Mouse (Mus musculus): Measurements from ENCODE around the gene Wnk2. TPM values are rescaled to one million over a fixed set of nuclear protein-coding genes. Genes with fewer than 3 reads are reported as not detected.
A peak's percentile ranks its signal among the peaks of the same experiment; 100 is the strongest.

Gene Wnk2
- polyA plus RNA-seq, 1 experiment from 2014 or later: 2.1 TPM

- no peak overlapping the region for H3K27ac ChIP-seq
- no peak overlapping the region for H3K4me3 ChIP-seq
- no peak for ATAC-seq (ENCODE audit: low FRiP score, low read depth)
- no peaks in the 10 kb centered on the region for H3K36me3 ChIP-seq
- H3K9ac ChIP-seq: no peak overlapping the region
- H3K27me3 ChIP-seq: no peaks in the 10 kb centered on the region
- H3K4me2 ChIP-seq (replicated peaks): no peak overlapping the region
- no peaks in the 10 kb centered on the region for H3K9me3 ChIP-seq
- peaks cover 40% of the 10 kb centered on the region for H3K4me1 ChIP-seq
- 62% methylated on average over 4 of the region's 4 CpGs for WGBS
Measured at GRCm38 (mm10) chr13:49131342-49131855, 16.4 kb downstream of the Wnk2 start.

DNA sequence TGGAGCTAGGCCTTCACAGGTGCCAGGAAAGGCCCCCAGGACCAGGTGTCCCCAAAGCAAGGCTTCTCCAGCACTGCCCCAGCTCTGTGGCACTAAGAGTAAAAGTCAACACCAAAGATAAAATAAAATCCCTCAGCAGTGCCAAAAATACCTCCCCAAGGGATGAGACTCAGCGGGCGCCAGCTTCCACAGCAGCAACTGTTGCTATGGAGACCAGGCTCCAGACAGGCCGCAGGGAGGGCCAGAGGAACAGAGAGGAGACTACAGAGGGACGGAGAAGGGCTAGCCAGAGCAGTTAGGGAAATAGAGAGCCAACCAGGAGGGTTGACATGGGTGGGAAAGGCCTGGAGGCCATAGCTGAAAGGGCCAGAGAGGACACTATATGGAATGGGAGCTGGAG lies 18.0 kb downstream of the Wnk2 start:
- Histone ChIP-seq H3K9me3 (no peaks in the 10 kb centered on the region), H3K27me3 (no peaks in the 10 kb centered on the region), H3K9ac (no peak overlapping the region), H3K4me3 (no peak overlapping the region), H3K4me1 (peaks cover 40% of the 10 kb centered on the region), H3K27ac (no peak overlapping the region), H3K36me3 (no peaks in the 10 kb centered on the region), H3K4me2 (replicated peaks) (no peak overlapping the region)
- WGBS: 28% methylated on average over 4 of the region's 4 CpGs
- ATAC-seq (ENCODE audit: low FRiP score, low read depth): no peak

GRCm38 (mm10) chr13:49129154-49129553 lies 18.7 kb downstream of the Wnk2 start:
- no peak overlapping the region for H3K4me2 ChIP-seq (replicated peaks)
- no peak overlapping the region for H3K9ac ChIP-seq
- H3K27me3 ChIP-seq: no peaks in the 10 kb centered on the region
- H3K36me3 ChIP-seq: no peaks in the 10 kb centered on the region
- H3K27ac ChIP-seq: no peak overlapping the region
- H3K4me3 ChIP-seq: no peak overlapping the region
- no peaks in the 10 kb centered on the region for H3K9me3 ChIP-seq
- H3K4me1 ChIP-seq: peaks cover 40% of the 10 kb centered on the region
- no peak for ATAC-seq (ENCODE audit: low FRiP score, low read depth)
- WGBS: 67% methylated on average over 1 of the region's 1 CpGs

DNA sequence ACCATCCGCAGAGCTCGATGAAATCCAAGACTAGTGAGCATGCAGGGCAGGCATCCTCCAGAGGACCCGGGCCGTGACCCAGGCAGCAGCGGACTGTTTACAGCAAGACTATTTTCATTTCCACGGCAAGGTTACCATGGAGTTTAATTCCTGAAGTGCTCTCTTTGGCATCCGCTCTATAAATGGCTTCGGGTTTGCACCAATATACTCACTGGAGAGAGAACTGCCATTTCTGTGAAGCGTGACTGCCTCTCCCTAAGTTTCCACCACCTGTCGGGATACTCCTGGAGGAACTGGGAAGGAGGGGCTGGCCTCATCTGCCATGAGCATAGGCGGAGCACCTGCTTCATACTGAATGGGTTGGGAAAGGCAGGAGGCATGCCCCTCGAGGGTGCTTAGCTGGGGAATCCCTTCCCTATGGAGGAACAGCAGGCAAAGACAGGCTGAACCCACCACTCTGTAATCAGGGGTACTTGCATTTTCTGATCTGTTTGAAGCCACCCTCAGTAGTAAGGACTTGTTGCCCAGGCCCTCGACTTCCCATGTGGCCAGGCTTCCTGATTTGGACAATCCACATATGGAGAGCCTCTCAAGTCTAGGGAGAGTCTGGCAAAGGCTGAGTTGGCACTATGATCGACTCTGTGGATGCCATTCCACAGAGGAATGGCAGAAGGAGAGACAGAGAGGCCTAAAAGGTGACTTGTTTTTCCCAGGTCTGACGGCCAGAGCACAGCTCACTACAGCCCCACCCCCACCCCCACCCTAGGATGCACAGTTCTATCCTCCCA lies 19.8 kb downstream of the Wnk2 start:
- WGBS: 47% methylated on average over 15 of the region's 15 CpGs
- peak; percentile 71 for ATAC-seq (ENCODE audit: low FRiP score, low read depth)
- Histone ChIP-seq H3K27me3 (no peaks in the 10 kb centered on the region), H3K27ac (no peak overlapping the region), H3K4me2 (replicated peaks) (peak overlapping the region; percentile 19; the same call in 1 of the 2 replicates), H3K9me3 (no peaks in the 10 kb centered on the region), H3K4me3 (no peak overlapping the region), H3K4me1 (peaks cover 40% of the 10 kb centered on the region), H3K9ac (no peak overlapping the region), H3K36me3 (no peaks in the 10 kb centered on the region)

- ATAC-seq (ENCODE audit: low FRiP score, low read depth): no peak
- Histone ChIP-seq H3K9me3 (no peaks in the 10 kb centered on the region), H3K27ac (no peak overlapping the region), H3K4me2 (replicated peaks) (no peak overlapping the region), H3K4me1 (peaks cover 12% of the 10 kb centered on the region), H3K4me3 (no peak overlapping the region), H3K36me3 (no peaks in the 10 kb centered on the region), H3K9ac (no peak overlapping the region), H3K27me3 (no peaks in the 10 kb centered on the region)
- WGBS: 68% methylated on average over 4 of the region's 4 CpGs
Measured at GRCm38 (mm10) chr13:49122106-49122505, 25.7 kb downstream of the Wnk2 start.

DNA sequence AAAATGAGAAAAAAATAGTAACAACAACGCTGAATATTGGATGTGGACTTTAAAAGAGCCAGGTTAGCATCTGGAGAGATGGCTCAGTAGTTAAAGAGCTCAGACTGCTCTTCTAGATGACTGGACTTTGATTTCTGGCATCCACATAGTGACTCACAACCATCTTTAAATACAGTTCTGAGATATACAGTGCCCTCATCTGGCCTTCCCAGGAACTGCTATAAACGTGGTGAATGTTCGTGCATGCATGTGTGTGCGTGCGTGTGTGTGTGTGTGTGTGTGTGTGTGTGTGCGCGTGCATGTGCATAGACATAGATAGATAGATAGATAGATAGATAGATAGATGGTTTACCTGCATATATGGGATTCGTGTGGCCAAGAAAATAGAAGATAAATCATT lies 30.3 kb downstream of the Wnk2 start:
- Histone ChIP-seq H3K27ac (no peak overlapping the region), H3K9me3 (no peaks in the 10 kb centered on the region), H3K4me3 (no peak overlapping the region), H3K36me3 (no peaks in the 10 kb centered on the region), H3K9ac (no peak overlapping the region), H3K4me2 (replicated peaks) (no peak overlapping the region), H3K4me1 (peaks cover 18% of the 10 kb centered on the region), H3K27me3 (no peaks in the 10 kb centered on the region)
- ATAC-seq (ENCODE audit: low FRiP score, low read depth): no peak
- WGBS: 86% methylated on average over 8 of the region's 8 CpGs

DNA sequence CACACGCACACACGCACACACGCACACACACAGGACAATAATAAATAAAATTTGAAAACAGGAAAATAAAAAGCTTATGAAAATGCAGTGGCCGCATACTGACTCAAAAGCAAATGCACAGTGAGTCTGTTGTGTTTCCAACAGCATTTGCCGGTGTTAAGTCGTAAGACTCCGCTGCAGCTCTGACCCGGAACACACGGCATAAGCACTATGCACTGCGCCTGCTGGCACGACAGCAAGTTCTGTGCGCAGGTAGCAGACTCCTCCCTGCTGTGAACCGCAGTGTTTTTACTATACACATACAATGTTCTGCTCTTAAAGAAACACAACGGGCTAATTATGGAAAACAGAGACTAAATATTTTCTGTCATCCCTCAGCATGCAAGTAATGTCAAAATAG lies 32.9 kb downstream of the Wnk2 start:
- Histone ChIP-seq H3K27ac (no peak overlapping the region), H3K27me3 (no peaks in the 10 kb centered on the region), H3K4me1 (peaks cover 8% of the 10 kb centered on the region), H3K4me2 (replicated peaks) (no peak overlapping the region), H3K9ac (no peak overlapping the region), H3K4me3 (no peak overlapping the region), H3K9me3 (no peaks in the 10 kb centered on the region), H3K36me3 (no peaks in the 10 kb centered on the region)
- ATAC-seq (ENCODE audit: low FRiP score, low read depth): no peak
- WGBS: 65% methylated on average over 14 of the region's 14 CpGs

DNA sequence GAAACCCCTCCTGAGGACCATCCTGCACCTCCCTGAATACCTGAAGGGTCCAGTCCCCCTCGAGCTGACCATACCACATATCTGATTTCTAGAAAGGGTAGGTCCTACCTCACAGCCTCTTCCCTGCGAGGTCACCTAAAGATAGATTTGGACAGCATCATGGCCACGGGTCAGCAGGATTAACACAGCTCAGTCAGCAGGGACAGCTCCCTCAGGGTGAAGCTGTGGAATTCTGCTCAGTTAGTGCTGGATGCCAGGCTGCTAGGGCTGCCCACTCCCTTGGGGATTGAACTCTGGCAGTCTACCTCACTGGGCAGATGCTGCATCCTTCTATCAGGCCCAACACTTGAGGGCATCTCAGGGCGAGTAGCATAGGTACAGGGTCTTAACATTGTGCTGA lies 33.7 kb downstream of the Wnk2 start:
- ATAC-seq (ENCODE audit: low FRiP score, low read depth): no peak
- Histone ChIP-seq H3K27me3 (no peaks in the 10 kb centered on the region), H3K4me3 (no peak overlapping the region), H3K9ac (no peak overlapping the region), H3K4me1 (0 out of 2 replicates have a peak, but pooled peaks cover 5% of the 10 kb centered on the region), H3K27ac (no peak overlapping the region), H3K4me2 (replicated peaks) (no peak overlapping the region), H3K36me3 (no peaks in the 10 kb centered on the region), H3K9me3 (no peaks in the 10 kb centered on the region)
- WGBS: 70% methylated on average over 4 of the region's 4 CpGs

GRCm38 (mm10) chr13:49113345-49113744 lies 34.5 kb downstream of the Wnk2 start:
- WGBS: 56% methylated on average over 4 of the region's 4 CpGs
- Histone ChIP-seq H3K9ac (no peak overlapping the region), H3K4me3 (no peak overlapping the region), H3K4me2 (replicated peaks) (no peak overlapping the region), H3K36me3 (no peaks in the 10 kb centered on the region), H3K27me3 (no peaks in the 10 kb centered on the region), H3K4me1 (0 out of 2 replicates have a peak, but pooled peaks cover 5% of the 10 kb centered on the region), H3K27ac (no peak overlapping the region), H3K9me3 (no peaks in the 10 kb centered on the region)
- no peak for ATAC-seq (ENCODE audit: low FRiP score, low read depth)

- Histone ChIP-seq H3K9me3 (no peaks in the 10 kb centered on the region), H3K4me1 (0 out of 2 replicates have a peak, but pooled peaks cover 5% of the 10 kb centered on the region), H3K36me3 (no peaks in the 10 kb centered on the region), H3K27me3 (no peaks in the 10 kb centered on the region), H3K4me3 (no peak overlapping the region), H3K4me2 (replicated peaks) (no peak overlapping the region), H3K27ac (no peak overlapping the region), H3K9ac (no peak overlapping the region)
- WGBS: 80% methylated on average over 8 of the region's 8 CpGs
- no peak for ATAC-seq (ENCODE audit: low FRiP score, low read depth)
Measured at GRCm38 (mm10) chr13:49112652-49113051, 35.2 kb downstream of the Wnk2 start.

DNA sequence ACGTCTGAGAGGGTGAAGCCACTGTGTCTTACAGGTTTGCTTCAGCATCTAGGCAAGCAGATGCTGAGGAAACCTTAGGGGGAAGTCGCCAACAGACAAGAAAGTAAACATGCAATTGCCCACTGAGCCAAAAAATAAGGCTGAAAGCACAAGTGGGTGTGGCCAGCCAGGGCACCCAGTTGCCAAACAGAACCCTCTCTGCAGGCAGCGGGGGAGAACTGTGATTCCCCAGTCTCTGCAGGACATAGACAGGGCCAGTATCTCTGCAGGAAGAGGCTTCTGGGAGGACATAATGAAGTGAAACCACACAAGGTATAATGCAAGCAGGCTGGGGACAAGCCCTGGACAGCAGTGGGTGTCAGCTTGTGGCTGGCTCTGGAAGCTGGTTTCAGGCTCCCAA lies 38.1 kb downstream of the Wnk2 start:
- Histone ChIP-seq H3K4me1 (no peaks in the 10 kb centered on the region), H3K27me3 (no peaks in the 10 kb centered on the region), H3K27ac (no peak overlapping the region), H3K4me2 (replicated peaks) (no peak overlapping the region), H3K9me3 (0 out of 2 replicates have a peak, but pooled peaks cover 7% of the 10 kb centered on the region), H3K4me3 (no peak overlapping the region), H3K9ac (no peak overlapping the region), H3K36me3 (no peaks in the 10 kb centered on the region)
- 77% methylated on average over 3 of the region's 3 CpGs for WGBS
- no peak for ATAC-seq (ENCODE audit: low FRiP score, low read depth)

- ATAC-seq (ENCODE audit: low FRiP score, low read depth): no peak
- H3K9ac ChIP-seq: no peak overlapping the region
- WGBS: 84% methylated on average over 8 of the region's 8 CpGs
- no peak overlapping the region for H3K4me3 ChIP-seq
- 0 out of 2 replicates have a peak, but pooled peaks cover 7% of the 10 kb centered on the region for H3K9me3 ChIP-seq
- H3K27me3 ChIP-seq: no peaks in the 10 kb centered on the region
- no peak overlapping the region for H3K4me2 ChIP-seq (replicated peaks)
- H3K4me1 ChIP-seq: 0 out of 2 replicates have a peak, but pooled peaks cover 2% of the 10 kb centered on the region
- H3K36me3 ChIP-seq: no peaks in the 10 kb centered on the region
- no peak overlapping the region for H3K27ac ChIP-seq
Measured at GRCm38 (mm10) chr13:49108119-49108846, 39.5 kb downstream of the Wnk2 start.
